Mouse (Mus musculus): ENCODE measurements at regions not wholly inside any gene's neighbourhood (a gene's known extent, or its start where the extent isn't known, plus 50 kb on each side); places are given as distances from the start of the nearest gene placed in this dataset.

DNA sequence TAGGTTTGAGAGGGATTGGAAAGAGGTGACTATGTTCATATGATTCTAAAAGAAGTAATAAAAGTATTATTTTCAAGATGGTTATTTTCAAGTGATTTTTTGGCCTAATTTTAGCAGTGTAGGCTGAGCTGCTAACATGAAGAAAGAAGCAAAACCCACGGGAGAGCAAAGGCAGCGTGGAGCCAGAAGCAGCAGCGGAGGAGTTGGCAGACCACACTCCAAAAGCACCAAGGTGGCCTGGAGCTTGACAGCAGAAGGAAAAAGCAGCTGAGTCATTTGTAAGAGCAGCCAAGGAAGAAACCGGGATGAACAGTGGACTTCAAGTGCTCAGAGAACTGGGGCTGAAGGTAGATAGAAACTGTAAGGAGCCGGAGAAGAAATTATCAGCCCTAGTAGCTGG, 55.9 kb downstream of the Hdgfl1 start:
- no peak for DNase-seq

DNA sequence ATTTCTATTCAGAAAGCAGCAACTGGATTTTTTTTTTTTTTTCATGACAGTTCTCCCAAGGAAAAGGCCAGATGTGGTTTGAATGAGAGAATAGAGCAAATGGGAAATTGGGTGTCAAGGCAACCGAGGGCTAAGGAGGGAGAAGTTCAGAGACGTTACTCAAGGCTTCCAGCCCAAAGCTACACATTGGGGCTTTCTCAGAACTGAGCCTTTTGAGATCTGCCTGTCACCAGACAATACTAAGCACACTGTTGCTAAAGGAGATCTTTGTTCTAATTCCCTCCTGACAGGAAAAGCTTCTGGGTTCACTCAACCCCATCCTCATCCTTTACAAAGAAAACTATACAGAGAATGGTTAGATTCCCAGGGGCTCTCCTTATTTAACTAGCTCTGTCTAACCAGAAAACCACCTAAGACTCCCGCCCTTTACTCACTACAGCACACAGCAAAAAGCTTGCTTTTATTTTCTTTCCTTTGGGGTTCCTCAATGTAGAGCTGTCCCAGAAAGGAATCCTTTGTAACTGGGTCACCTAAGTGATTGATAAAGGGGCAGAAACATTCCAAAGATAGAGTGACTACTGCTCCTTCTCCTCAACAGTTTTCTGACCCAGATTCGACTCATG, 70.8 kb downstream of the Hdgfl1 start:
- no peak for DNase-seq

DNA sequence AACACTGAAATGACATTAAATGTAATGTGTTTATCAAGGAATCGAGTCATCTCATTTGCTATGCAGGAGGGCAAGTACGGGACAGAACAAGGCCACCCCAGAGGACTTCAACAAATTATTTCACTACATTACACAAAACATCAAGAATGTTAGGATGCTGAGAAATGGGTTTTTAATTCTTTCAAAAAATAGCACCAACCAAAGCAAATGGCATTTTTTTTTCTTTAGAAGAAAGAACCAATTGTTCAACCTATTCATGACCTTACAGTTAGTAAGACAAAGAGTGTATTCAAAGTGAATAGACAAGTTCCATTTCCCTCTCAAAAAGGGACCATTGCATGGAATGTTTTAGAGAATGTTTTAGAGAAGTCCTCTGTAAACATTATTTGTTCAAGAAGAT, 110.5 kb downstream of the Hdgfl1 start:
- DNase-seq: no peak

DNA sequence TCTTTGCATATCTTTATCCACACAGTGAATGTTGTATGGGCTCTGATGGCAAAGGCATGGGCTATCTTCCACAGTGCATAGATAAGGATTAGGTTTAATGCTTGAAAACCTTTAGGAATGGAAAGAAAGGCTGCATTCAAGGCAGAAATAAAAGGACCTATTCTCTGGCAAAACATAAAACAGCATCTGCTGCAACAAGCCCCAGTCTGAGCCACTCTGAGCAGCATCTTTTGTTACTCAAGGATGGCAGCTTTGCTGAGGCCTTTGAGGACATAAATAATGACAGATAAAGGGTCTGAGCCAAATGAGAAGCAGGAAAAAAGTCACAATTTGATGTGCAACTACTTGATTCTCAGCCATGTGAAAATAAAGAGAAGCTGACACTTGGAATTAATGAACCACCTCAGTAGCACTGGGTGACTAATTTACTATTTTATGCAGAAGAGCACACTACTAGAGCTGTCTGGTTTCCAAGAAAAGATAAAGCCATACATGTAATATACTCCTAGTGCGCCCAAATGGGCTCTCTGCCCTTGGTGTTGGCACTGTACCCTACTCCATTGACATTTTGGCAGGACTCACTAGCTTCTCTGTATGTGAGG, 112.9 kb downstream of the Hdgfl1 start:
- DNase-seq: peak; percentile 57 to 63

Data from cerebellum, postnatal 36 days (tissue).